ENCODE assay signal across 9 mouse cellular contexts in the genomic region with DNA sequence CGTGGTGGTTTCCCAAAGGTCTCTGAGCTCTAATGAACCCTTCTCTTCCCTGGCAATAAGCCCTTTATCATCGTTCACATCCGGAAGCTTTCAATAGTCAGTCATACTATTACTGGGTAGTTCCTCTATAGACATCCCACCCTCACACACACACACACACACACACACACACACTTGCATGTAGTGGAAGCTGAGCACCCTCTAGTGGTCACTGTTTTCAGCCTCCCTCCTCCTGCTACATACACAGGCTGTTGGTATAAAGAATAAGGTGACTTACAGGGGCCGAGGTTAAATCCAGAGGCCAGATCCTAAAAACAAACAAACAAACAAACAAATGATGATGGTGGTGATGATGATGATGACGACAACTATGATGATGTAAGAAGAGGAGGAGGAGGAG.
DNase-seq lines count a peak whose midpoint lies in the region; ATAC-seq and TF ChIP-seq lines count a peak whose summit lies in the region.
"Had no signal": no experiment of that assay in that cellular context is flagged by ENCODE, and none has a peak within 500 bp of the region (broad histone marks: within the 10 kb centered on the region; RNA-seq: fewer than 3 reads in every experiment).

No protein-coding gene starts in this region.

- WGBS in intestine, embryonic 14.5 days: 68% methylated on average over 5 of the region's 5 CpGs
- 60% methylated on average over 5 of the region's 5 CpGs for WGBS in intestine, embryonic 16.5 days

- intact Hi-C loops in left cerebral cortex, postnatal 25 days (cut with DNase I): loop anchor here (10.0 kb wide), 1 partner anchor 217 kb away; no protein-coding TSS in a partner anchor

- DNase-seq in intestine, embryonic 14.5 days (ENCODE audit: low spot score): peak; percentile 65
- peak; percentile 64 to 83 for DNase-seq in cerebellum, postnatal 25 days
- DNase-seq in heart, postnatal 4 days: peak; percentile 72
- DNase-seq in left cerebral cortex, postnatal 25 days (ENCODE audit: low spot score in 2 of 2): peak; percentile 12 to 34
- DNase-seq in retina, postnatal 7 days (ENCODE audit: low read depth, low spot score): peak; percentile 25

- no peaks in the 10 kb centered on the region for H3K36me3 ChIP-seq in intestine, embryonic 14.5 days (ENCODE audit: control insufficient read depth, insufficient read depth, low read length)
- no peaks in the 10 kb centered on the region for H3K36me3 ChIP-seq in intestine, embryonic 16.5 days (ENCODE audit: control insufficient read depth, insufficient read depth, low read length)
- no peaks in the 10 kb centered on the region for H3K36me3 ChIP-seq in ES-Bruce4 (ENCODE audit: control insufficient read depth, insufficient read depth, low read length, poor library complexity, severe bottlenecking)
- H3K36me3 ChIP-seq: limb, embryonic 13.5 days had no signal

- ATAC-seq in intestine, embryonic 14.5 days (replicated peaks; ENCODE audit: low FRiP score, low TSS enrichment, low read depth): no peak
- ATAC-seq in intestine, embryonic 16.5 days: no peak
- ATAC-seq in erythroid progenitor cell, adult 5-6 weeks (replicated peaks; ENCODE audit: low FRiP score, poor library complexity, severe bottlenecking): no peak

- no peak for TF ChIP-seq EP300 in ES-Bruce4 (IDR thresholded peaks at IDR 0.05; ENCODE audit: insufficient read depth, low read depth, low read length)

- H3K4me3 ChIP-seq in intestine, embryonic 14.5 days (ENCODE audit: low read depth, low read length): no peak overlapping the region
- no peak overlapping the region for H3K4me3 ChIP-seq in intestine, embryonic 16.5 days (ENCODE audit: low read length)
- no peak overlapping the region for H3K4me3 ChIP-seq in ES-Bruce4 (ENCODE audit: low read depth, low read length)
- H3K4me3 ChIP-seq: limb, embryonic 13.5 days had no signal

- no peak overlapping the region for H3K27ac ChIP-seq in intestine, embryonic 14.5 days (ENCODE audit: low read depth)
- no peak overlapping the region for H3K27ac ChIP-seq in intestine, embryonic 16.5 days (ENCODE audit: low read length)
- no peak overlapping the region for H3K27ac ChIP-seq in ES-Bruce4 (ENCODE audit: insufficient read depth, low read length)
- H3K27ac ChIP-seq: limb, embryonic 13.5 days had no signal

- H3K27me3 ChIP-seq in intestine, embryonic 14.5 days (replicated peaks; ENCODE audit: control insufficient read depth, insufficient read depth, low read length): no peaks in the 10 kb centered on the region
- H3K27me3 ChIP-seq in intestine, embryonic 16.5 days (replicated peaks; ENCODE audit: control insufficient read depth, insufficient read depth, low read length): no peaks in the 10 kb centered on the region
- no peaks in the 10 kb centered on the region for H3K27me3 ChIP-seq in ES-Bruce4 (ENCODE audit: control insufficient read depth, insufficient read depth, low read length, poor library complexity, severe bottlenecking)

- H3K4me2 ChIP-seq in intestine, embryonic 14.5 days (ENCODE audit: low read length): no peak overlapping the region
- H3K4me2 ChIP-seq in intestine, embryonic 16.5 days (ENCODE audit: low read depth, low read length): no peak overlapping the region
- H3K4me2 ChIP-seq: limb, embryonic 13.5 days had no signal

- TF ChIP-seq CTCF in ES-Bruce4 (IDR thresholded peaks at IDR 0.05; ENCODE audit: low read depth, low read length): peak; percentile 22

- H3K9ac ChIP-seq in intestine, embryonic 14.5 days (ENCODE audit: low read length): no peak overlapping the region
- no peak overlapping the region for H3K9ac ChIP-seq in intestine, embryonic 16.5 days (ENCODE audit: low read depth, low read length)
- no peak overlapping the region for H3K9ac ChIP-seq in ES-Bruce4 (ENCODE audit: low read depth, poor library complexity, severe bottlenecking)
- H3K9ac ChIP-seq: limb, embryonic 13.5 days had no signal

- H3K9me3 ChIP-seq in intestine, embryonic 14.5 days (ENCODE audit: control insufficient read depth, low read length): no peaks in the 10 kb centered on the region
- H3K9me3 ChIP-seq in intestine, embryonic 16.5 days (ENCODE audit: control insufficient read depth, low read length): no peaks in the 10 kb centered on the region
- no peaks in the 10 kb centered on the region for H3K9me3 ChIP-seq in ES-Bruce4 (replicated peaks; ENCODE audit: control insufficient read depth, insufficient read depth, low read length, poor library complexity, severe bottlenecking)
- H3K9me3 ChIP-seq: limb, embryonic 13.5 days had no signal

- no peaks in the 10 kb centered on the region for H3K4me1 ChIP-seq in intestine, embryonic 14.5 days (replicated peaks; ENCODE audit: control insufficient read depth, insufficient read depth, low read length)
- no peaks in the 10 kb centered on the region for H3K4me1 ChIP-seq in intestine, embryonic 16.5 days (ENCODE audit: control insufficient read depth, insufficient read depth, low read length)
- no peaks in the 10 kb centered on the region for H3K4me1 ChIP-seq in ES-Bruce4 (ENCODE audit: control insufficient read depth, insufficient read depth, low read length)
- H3K4me1 ChIP-seq: limb, embryonic 13.5 days had no signal

- no peak for TF ChIP-seq POLR2A in ES-Bruce4 (IDR thresholded peaks at IDR 0.05; ENCODE audit: insufficient read depth, low read length)

Comparison
In these comparisons a context has a peak if more than half of its experiments do, and no peak if none do; other contexts are left out.
1. DNase-seq: peak in every context shown above with its lines; median percentile 74 in cerebellum, postnatal 25 days; 72 in heart, postnatal 4 days; 65 in intestine, embryonic 14.5 days; 25 in retina, postnatal 7 days; 23 in left cerebral cortex, postnatal 25 days.